Mouse (Mus musculus): ENCODE measurements around the gene Mrtfa. TPM values are rescaled to one million over a fixed set of nuclear protein-coding genes. Genes with fewer than 3 reads are reported as not detected.

The Mrtfa gene
- total RNA-seq, 1 experiment from 2014 or later = 27.4 TPM

DNA sequence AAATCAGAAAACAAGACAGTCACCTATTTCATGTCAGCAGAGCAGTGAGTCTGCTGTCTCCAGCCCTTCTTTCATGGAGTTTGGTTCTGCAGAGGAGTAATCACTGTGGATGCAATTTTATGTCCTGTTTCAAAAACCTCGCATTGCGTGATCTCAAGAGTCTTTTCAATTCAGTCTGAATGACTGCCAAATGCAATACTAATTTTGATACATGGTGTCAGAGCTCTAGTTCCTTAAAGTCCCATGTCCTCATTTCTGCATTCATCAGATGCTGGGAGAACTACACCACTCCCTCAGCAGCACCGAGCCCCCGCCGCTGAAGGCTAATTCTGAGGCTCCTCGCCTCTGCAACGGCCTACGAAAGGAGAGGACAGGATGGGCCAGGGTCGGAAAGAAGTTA is 166.7 kb downstream of the Mrtfa start:
- no peak for DNase-seq

DNA sequence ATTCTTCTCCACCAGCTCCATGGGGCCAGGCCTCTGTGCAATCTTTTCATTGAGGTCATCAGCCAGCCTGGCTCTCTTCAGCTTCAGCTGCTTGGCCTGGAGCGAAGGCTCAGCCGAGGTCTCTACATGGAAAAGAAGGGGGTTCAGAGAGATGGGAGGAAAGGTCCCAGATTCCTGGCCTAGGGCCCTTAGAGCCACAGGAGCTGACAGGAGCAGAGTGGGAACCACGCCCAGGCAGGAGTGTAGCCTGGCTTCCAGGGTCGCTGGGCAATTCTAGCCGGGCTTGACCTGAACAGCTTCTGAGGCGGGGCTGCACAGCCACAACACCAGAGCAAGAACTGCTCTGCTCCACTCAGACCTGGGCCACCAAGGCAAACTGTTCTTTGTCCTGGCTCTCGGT is 168.1 kb downstream of the Mrtfa start:
- no peak for DNase-seq

DNA sequence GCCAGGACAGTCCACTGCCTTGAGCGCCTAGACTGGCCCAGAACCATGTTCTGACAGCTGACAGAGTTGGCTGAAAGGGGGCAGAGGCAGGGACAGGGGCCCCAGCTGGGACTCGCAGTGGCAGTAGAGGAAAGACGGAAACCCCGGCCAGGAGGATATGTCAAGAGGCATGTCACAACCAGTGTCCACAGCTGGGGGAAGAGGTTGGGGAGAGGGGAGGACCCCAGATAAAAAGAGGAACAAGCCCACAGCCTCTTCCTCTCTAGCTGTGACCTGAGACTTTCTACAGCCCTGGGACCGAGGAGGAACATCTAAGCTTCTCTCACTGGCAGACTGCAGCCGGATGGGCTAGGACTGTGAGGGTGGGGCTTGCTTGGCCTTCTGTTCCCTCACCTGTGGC is 169.2 kb downstream of the Mrtfa start:
- no peak for DNase-seq

DNA sequence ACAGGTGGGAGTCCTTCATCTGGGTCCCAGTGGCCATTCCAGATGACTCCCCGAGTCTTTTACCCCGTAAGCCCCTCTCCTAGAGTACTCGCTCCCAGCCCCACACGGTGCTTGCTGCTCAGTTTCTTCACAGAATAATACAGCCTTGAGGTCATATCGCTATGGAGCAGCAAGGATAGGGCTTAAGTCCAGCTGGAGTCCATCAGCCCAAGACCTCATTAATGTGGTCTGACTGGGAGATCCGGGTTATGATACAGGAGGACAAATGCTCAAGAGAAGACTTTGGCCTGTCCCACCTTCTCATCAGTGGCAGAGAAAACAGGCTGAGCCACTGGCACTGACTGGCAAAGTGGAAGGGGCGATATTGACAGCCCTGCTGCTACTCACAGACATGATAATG is 173.2 kb downstream of the Mrtfa start:
- DNase-seq = no peak

DNA sequence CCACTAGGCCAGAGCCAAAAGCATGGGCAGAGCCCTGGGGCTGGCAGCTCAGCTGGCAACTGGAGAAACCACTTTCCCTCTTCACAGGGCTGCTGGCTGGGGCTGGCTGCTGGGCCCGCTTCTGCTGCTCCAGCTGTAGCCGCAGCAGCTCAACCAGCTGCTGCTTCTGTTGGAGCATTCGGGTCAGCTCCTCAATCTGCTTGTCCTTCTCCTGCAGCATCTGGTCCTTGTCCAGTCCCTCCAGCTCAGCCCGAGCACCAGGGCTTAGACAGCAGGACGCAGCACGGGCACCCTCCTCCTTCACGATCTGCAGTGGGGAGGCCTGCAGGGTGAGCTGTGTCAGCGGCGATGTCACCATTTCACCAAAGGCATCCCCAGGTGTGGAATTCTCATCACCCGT is 174.1 kb downstream of the Mrtfa start:
- no peak for DNase-seq

GRCm38 (mm10) chr15:81015068-81015744 is 175.4 kb downstream of the Mrtfa start:
- DNase-seq = no peak

DNA sequence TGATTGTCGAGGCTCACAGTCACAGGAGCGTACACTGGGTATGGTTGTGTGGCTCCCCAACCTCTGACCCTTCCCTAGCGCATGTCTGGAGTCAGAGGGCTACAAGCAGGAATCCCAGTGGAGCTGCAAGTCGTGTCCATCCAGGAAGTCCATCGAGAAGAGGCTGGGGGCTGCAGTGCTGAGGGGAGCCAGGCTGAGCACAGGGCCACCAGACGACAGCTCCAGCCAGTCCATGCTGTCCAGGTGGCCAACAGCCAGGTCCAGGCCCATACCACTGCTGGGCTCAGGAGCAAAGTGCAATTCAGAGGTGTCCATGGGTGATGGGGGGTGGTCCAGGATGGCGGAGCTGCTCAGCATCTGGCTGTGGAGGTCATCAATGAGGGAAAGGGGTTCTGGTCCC is 177.4 kb downstream of the Mrtfa start:
- no peak for DNase-seq

DNA sequence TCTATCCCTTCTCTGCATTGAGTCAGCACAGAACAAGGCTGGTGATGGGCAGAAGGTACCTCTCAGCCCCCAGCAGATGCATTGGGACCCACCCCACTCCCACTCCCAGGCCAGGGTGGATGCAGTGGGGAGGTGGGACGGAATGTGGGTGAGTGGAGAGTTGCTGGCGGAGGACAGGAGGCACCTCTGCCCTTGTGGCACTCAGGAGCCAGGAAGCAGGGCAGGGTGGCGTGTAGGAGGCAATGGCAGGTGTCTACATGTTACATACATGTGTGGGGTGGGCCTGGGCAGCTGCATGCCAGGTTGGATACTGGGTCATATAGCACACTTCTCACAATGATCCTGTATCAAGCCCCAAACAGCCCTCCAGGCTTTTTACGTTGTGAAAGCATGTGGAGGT is 178.2 kb downstream of the Mrtfa start:
- no peak for DNase-seq

- no peak for DNase-seq
Measured at GRCm38 (mm10) chr15:81011523-81011922, 179.0 kb downstream of the Mrtfa start.

DNA sequence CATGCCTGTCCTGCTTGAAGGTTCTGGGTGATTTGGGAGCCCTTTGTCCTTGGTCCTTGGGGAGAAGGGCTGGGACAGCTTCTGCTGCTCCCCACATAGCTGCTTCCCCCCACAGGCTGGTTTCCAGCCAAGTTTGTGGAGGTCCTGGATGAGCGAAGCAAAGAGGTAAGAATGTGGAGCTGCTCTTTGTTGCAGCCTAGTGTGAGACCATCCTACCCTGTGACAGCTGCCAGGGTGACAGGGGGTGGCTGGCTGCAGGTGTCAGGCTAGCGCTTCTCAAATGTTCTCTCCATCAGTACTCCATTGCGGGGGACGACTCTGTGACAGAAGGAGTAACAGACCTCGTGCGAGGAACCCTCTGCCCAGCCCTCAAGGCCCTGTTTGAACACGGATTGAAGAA is 180.4 kb downstream of the Mrtfa start:
- DNase-seq = no peak

GRCm38 (mm10) chr15:81008689-81009123 is 181.9 kb downstream of the Mrtfa start:
- no peak for DNase-seq

DNA sequence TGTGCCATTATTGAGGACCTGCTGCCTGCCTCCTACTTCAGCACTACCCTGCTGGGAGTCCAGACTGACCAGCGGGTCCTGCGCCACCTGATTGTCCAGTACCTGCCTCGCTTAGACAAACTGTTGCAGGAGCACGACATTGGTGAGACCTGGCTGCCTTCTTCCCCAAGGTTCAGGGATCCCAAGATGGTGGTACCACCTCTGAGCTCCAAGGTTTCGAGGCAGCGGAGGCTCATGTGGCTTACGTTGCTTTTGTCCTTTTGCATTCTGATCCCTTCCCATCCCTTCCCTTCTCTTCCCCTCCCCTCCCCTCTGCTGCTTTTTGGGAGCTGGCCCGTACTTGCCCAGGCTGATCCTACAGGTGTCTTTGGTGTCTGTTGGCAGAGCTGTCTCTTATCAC is 182.7 kb downstream of the Mrtfa start:
- DNase-seq = no peak

DNA sequence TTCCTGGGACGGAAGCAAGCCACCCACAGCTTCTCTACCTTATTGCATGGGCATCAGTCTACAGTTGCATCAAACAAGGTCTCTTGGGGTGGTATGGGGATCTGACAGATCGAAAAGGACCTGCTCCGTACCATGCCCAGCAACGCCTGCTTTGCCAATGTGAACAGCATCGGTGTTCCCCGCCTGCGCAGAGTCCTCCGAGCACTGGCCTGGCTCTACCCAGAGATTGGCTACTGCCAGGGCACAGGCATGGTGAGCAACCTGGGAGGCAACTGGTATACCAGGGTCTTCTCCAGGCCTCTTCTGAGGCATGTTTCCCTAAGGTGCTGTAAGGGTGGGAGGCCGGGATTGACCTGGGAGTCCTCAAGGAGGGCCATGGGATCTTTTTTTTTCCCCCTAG is 183.2 kb downstream of the Mrtfa start:
- DNase-seq = no peak

GRCm38 (mm10) chr15:81006127-81006735 is 184.3 kb downstream of the Mrtfa start:
- no peak for DNase-seq

- no peak for DNase-seq
Measured at GRCm38 (mm10) chr15:81000419-81001138, 190.0 kb downstream of the Mrtfa start.

GRCm38 (mm10) chr15:80997077-80997476 is 193.5 kb downstream of the Mrtfa start:
- no peak for DNase-seq

DNA sequence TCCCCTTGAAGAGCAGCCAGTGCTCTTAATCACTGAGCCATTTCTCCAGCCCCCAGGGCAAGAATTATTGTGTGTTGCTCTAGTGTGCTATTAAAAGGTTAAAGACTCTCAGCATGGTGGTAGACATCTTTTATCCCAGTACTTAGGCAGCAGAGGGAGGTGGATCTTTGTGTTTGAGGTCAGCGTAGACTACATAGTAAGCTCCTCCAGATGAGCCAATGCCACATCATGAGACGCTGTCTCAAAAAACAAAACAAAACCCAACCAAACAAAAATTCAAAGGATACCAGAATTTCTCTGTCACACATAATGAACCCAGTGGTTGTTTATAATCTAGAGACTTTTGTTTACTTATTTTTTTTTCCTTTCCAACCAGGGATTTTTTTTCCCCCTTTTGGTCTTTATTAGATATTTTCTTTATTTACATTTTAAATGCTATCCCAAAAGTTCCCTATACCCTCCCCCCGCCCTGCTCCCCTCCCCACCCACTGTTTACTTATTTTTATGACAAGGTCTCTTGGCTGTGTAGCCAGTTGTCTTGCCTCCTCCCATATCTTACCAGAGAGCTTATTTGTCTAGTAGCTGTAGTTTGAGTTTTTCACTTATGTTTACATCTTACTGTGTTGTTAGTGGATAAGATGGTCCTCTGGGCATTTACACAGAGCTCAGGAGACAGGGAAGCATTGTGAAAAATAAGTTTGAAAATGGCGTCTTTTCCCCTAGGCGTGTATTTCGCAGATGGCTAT is 194.3 kb downstream of the Mrtfa start:
- no peak for DNase-seq

DNA sequence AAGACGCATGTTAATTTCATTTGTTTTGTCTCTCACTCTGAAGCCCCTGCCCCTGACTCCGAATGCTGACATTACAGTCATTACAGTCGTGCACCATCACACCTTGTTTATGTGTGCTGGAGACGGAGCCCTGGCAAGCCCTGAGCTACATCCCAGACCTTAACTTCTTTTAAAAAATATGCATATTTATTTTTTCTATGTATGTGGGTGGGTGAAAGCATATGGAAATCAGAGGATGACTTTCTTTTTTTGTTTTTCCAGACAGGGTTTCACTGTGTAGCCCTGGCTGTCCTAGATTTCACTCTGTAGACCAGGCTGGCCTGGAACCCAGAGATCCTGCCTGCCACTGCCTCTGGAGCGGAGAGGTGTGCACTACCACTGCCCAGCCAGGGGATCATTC is 195.6 kb downstream of the Mrtfa start:
- no peak for DNase-seq

GRCm38 (mm10) chr15:80989712-80990111 is 200.8 kb downstream of the Mrtfa start:
- DNase-seq = no peak

GRCm38 (mm10) chr15:80988331-80988730 is 202.2 kb downstream of the Mrtfa start:
- DNase-seq = no peak

GRCm38 (mm10) chr15:80983264-80983663 is 207.3 kb downstream of the Mrtfa start:
- DNase-seq = no peak

- no peak for DNase-seq
Measured at GRCm38 (mm10) chr15:80981176-80981575, 209.4 kb downstream of the Mrtfa start.

DNA sequence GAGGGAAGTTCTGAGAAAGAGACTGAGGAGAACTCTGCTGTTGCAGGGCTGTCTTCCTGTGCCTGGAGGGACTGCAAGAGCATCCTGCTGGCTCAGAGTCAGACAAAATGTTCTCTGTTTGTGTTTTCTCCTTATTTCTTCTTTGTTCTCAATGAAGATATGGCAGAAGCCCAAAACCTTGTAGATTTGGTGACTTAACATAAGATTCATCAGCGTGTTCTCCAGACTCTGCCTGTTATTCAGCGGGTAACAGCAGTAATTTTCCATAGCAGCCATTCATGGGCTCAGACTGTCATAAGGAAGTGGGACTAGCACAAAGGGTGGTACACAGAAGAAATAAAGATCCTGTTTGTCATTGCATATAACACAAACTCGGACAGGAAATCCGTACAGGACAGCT is 210.9 kb downstream of the Mrtfa start:
- no peak for DNase-seq

All from adrenal gland, postnatal 25 days (tissue).